Mouse (Mus musculus) spleen, adult 2 months (tissue): Measurements from ENCODE around the gene Gfm2. TPM values are rescaled to one million over a fixed set of nuclear protein-coding genes. Genes with fewer than 3 reads are reported as not detected.
A peak's percentile ranks its signal among the peaks of the same experiment; 100 is the strongest.

Source experiments
- DNase-seq, 2 experiments: peaks; one replicate each; pipeline versions ENCODE4 v3.0.0 to v3.0.0-alpha.2; 2012 to 2021; ENCODE audit warnings: low spot score in 2 of 2, low read depth in 1 of 2
- H3K27ac ChIP-seq: fragments of 200-500 bp; 2 replicates; pipeline ENCODE4 v1.5.1; 2012; ENCODE audit warnings: low read length, inconsistent platforms; ENCODE audit not compliant: insufficient read depth
- H3K27me3 ChIP-seq: fragments of 200-500 bp; 2 replicates; pipeline ENCODE4 v1.6.1; 2012; ENCODE audit warnings: mild to moderate bottlenecking, moderate library complexity, low read length, inconsistent platforms; ENCODE audit not compliant: control insufficient read depth, insufficient read depth
- H3K36me3 ChIP-seq: fragments of 200-500 bp; 2 replicates; pipeline ENCODE4 v1.6.1; 2012; ENCODE audit warnings: mild to moderate bottlenecking, low read length, inconsistent platforms; ENCODE audit not compliant: control insufficient read depth, insufficient read depth
- H3K4me1 ChIP-seq: fragments of 200-500 bp; 2 replicates; pipeline ENCODE4 v1.6.1; 2011; ENCODE audit warnings: inconsistent platforms; ENCODE audit not compliant: control insufficient read depth, insufficient read depth, insufficient read length
- H3K4me3 ChIP-seq: fragments of 200-500 bp; 2 replicates; pipeline ENCODE4 v1.5.1; 2011; ENCODE audit warnings: mild to moderate bottlenecking, inconsistent platforms; ENCODE audit not compliant: insufficient read depth, insufficient read length; ENCODE audit errors: extremely low read depth
- CTCF ChIP-seq: fragments of 200-500 bp; IDR thresholded peaks from 2 replicates; pipeline ENCODE4 v1.5.1; 2011; ENCODE audit warnings: mild to moderate bottlenecking, inconsistent platforms; ENCODE audit not compliant: insufficient read depth, insufficient read length, insufficient replicate concordance; ENCODE audit errors: extremely low read depth
- POLR2A ChIP-seq: fragments of 200-500 bp; IDR thresholded peaks from 2 replicates; pipeline ENCODE4 v1.6.1; 2011; ENCODE audit warnings: low read depth, low read length, inconsistent platforms
- WGBS: fragments of 180-500 bp; shearing (Covaris S2); methylation state at CpG from one replicate; pipeline ENCODE4 v1.1.7; 2018; 5-methylcytosine and 5-hydroxymethylcytosine counted together
- polyA plus RNA-seq: library from polyadenylated mRNA; depleted of rRNA; stranded (reverse); fragments of >200 nt; gene quantifications from 2 replicates; pipeline ENCODE4 v1.2.3, GENCODE M21; 2012

The Gfm2 gene
- polyA plus RNA-seq, 1 experiment, result 17.4 TPM

- peak overlapping the region; percentile 69; the same call in 1 of the 2 replicates for H3K27ac ChIP-seq
- no peaks in the 10 kb centered on the region for H3K36me3 ChIP-seq
- H3K4me1 ChIP-seq, result peaks cover 2% of the 10 kb centered on the region; the same call in 1 of the 2 replicates
- H3K27me3 ChIP-seq, result no peaks in the 10 kb centered on the region
- no peak overlapping the region for H3K4me3 ChIP-seq
- DNase-seq, result no peak
- no peak for TF ChIP-seq POLR2A
- TF ChIP-seq CTCF, result no peak
- 76% methylated on average over 2 of the region's 2 CpGs for WGBS
These were observed 61.4 kb downstream of the Gfm2 start for GRCm38 (mm10) chr13:97199123-97199522.

DNA sequence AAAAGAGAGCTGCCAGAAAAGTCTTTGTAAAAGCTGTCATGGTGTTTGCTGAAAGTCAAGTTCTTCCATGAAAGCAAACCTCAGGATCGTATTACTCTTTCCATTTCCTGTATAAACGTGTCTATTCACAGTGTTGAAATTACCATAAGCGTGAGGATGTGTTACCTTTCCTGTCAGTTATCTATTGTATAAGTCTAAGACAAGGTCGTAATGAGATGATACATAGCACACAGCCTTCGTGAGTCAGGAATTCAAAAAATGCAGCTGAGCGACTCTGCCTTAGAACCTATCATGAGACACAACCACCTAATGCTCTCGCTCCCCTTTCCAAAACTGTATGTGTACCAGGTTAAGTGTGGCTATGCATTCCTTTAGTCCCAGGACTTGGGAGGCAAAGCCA lies 63.3 kb downstream of the Gfm2 start:
- DNase-seq, result no peak
- Histone ChIP-seq H3K27me3 (no peaks in the 10 kb centered on the region), H3K27ac (no peak overlapping the region), H3K4me1 (peaks cover 6% of the 10 kb centered on the region; the same call in 1 of the 2 replicates), H3K4me3 (no peak overlapping the region), H3K36me3 (no peaks in the 10 kb centered on the region)
- no peak for TF ChIP-seq POLR2A
- TF ChIP-seq CTCF, result no peak
- WGBS, result 81% methylated on average over 7 of the region's 7 CpGs

DNA sequence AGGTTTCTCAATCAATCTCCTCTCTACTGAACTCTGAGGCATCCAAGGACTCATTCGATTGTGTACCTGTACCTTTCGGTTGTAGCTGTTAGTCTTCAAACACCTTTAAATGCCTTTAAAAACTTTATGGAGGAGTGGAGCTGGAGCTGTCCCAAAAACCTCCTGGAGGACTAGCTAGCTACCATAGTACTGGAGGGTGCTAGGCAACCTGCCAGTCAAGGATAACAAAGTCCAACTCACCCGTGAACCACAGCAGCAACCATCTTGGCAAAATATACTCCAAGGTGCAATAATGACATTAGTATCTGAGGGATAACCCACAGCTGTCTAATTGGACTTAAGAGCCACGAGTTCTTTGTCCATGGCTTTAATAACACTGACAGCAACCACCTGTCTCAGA lies 64.2 kb downstream of the Gfm2 start:
- 82% methylated on average over 4 of the region's 4 CpGs for WGBS
- TF ChIP-seq POLR2A, result no peak
- TF ChIP-seq CTCF, result no peak
- DNase-seq, result no peak

DNA sequence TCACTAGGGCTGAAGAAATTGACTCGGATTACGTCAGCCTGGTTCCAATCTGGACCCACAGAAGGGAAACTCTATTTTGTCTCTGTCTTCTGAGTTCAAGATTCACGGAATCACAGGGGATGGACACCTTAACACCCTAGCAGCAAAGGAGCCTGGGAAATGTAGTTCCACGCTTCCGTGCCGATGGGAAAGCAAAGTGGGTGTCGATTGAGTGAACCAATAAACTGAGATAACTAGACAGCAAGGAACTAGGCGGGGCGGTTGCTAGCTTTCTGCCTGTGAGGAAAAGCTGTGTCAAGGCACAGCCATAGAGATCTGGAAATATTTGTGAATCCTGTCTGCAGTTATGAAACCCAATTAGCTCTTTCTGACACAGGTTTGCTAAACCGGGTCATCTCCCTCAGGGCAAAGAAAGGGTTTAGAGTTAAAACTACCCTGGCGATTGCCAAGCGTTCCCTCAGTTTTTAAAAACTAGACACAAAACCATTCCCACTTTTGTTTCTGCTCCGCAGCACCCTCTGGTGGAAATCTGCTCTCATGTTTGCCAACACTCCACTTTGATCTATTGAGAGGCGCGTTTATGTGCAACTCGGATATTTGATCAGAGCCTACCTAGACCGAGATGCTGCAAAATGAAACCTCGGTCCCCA lies 67.4 kb downstream of the Gfm2 start:
- DNase-seq, result peak; percentile 49 to 80
- Histone ChIP-seq H3K4me3 (peak overlapping the region; percentile 40; the same call in 1 of the 2 replicates), H3K4me1 (peaks cover 17% of the 10 kb centered on the region; the same call in 1 of the 2 replicates), H3K36me3 (no peaks in the 10 kb centered on the region), H3K27ac (peak overlapping the region; percentile 62), H3K27me3 (no peaks in the 10 kb centered on the region)
- 7% methylated on average over 18 of the region's 18 CpGs for WGBS
- no peak for TF ChIP-seq POLR2A
- peak; percentile 52; the same call in 1 of the 2 replicates for TF ChIP-seq CTCF

More for the DNA sequence above, 64.2 kb downstream of the Gfm2 start:
- H3K4me3 ChIP-seq, result no peak overlapping the region
- H3K4me1 ChIP-seq, result peaks cover 6% of the 10 kb centered on the region; the same call in 1 of the 2 replicates
- H3K36me3 ChIP-seq, result no peaks in the 10 kb centered on the region
- H3K27ac ChIP-seq, result no peak overlapping the region
- no peaks in the 10 kb centered on the region for H3K27me3 ChIP-seq

GRCm38 (mm10) chr13:97206046-97206445 lies 68.3 kb downstream of the Gfm2 start:
- Histone ChIP-seq H3K27me3 (no peaks in the 10 kb centered on the region), H3K4me1 (peaks cover 17% of the 10 kb centered on the region; the same call in 1 of the 2 replicates), H3K27ac (peak overlapping the region; percentile 36; the same call in 1 of the 2 replicates), H3K36me3 (no peaks in the 10 kb centered on the region), H3K4me3 (no peak overlapping the region)
- no peak for DNase-seq
- TF ChIP-seq POLR2A, result no peak
- no peak for TF ChIP-seq CTCF
- 91% methylated on average over 2 of the region's 2 CpGs for WGBS

- H3K4me3 ChIP-seq, result no peak overlapping the region
- H3K36me3 ChIP-seq, result no peaks in the 10 kb centered on the region
- H3K4me1 ChIP-seq, result peaks cover 17% of the 10 kb centered on the region; the same call in 1 of the 2 replicates
- H3K27me3 ChIP-seq, result no peaks in the 10 kb centered on the region
- TF ChIP-seq CTCF (no peak), POLR2A (no peak)
- peak overlapping the region; percentile 48 for H3K27ac ChIP-seq
- WGBS, result 70% methylated on average over 7 of the region's 7 CpGs
- DNase-seq, result no peak
These were observed 69.9 kb downstream of the Gfm2 start for GRCm38 (mm10) chr13:97207472-97208111.

DNA sequence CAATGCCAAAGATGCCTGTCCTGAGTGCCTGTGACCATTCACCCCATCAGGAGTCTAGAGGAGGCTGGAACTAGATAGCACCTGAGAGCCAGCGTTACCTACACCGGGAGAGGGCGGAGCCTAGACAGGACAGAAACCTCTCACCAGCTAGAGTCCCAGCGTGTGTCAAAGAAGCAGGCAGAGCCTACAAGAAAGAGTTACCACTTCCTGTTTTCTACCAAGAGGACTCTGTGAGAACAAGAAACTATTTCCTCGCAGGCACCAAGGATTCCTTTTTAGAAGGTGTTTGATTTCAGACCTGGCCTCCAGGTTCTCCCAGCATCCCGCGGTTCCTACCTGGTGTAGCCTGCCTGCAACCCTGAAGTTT lies 70.4 kb downstream of the Gfm2 start:
- H3K4me3 ChIP-seq, result 0 out of 2 replicates have a peak overlapping the region, but pooled peaks have one; percentile 20
- peak overlapping the region; percentile 94 for H3K27ac ChIP-seq
- no peaks in the 10 kb centered on the region for H3K36me3 ChIP-seq
- H3K4me1 ChIP-seq, result peaks cover 17% of the 10 kb centered on the region; the same call in 1 of the 2 replicates
- H3K27me3 ChIP-seq, result no peaks in the 10 kb centered on the region
- peak; percentile 63 to 70 for DNase-seq
- WGBS, result 13% methylated on average over 7 of the region's 7 CpGs
- TF ChIP-seq CTCF (no peak), POLR2A (no peak; the same call in 1 of the 2 replicates)
